Mouse (Mus musculus) embryonic facial prominence, embryonic 11.5 days (tissue): ENCODE measurements around the gene Zc3h7b. TPM values are rescaled to one million over a fixed set of nuclear protein-coding genes. Genes with fewer than 3 reads are reported as not detected.

Experiments used
- polyA plus RNA-seq: library from polyadenylated mRNA; unstranded; fragments of >200 nt; fragmentation: Nextera tagmentation; extraction: Ambion mirVana; gene quantifications from 2 replicates; pipeline ENCODE4 v1.2.1, GENCODE M21; 2014

Gene Zc3h7b
- polyA plus RNA-seq, 1 experiment from 2014 or later, result 39.2 TPM

Other genes with a start within 250 kb of the Zc3h7b start
- gene Ep300, start 159.7 kb upstream of the Zc3h7b start, polyA plus RNA-seq, result 24.5 and 25.0 TPM in 2 replicates
- gene L3mbtl2, start 81.2 kb upstream of the Zc3h7b start, polyA plus RNA-seq, result 21.3 and 21.7 TPM in 2 replicates
- 2.6 and 3.0 TPM in 2 replicates for gene Chadl, start 47.8 kb upstream of the Zc3h7b start, polyA plus RNA-seq
- 121 and 126 TPM in 2 replicates for gene Rangap1, start 473 bp downstream of the Zc3h7b start, polyA plus RNA-seq
- 11.4 and 13.1 TPM in 2 replicates for gene Tef, start 57.4 kb downstream of the Zc3h7b start, polyA plus RNA-seq
- 10.7 and 11.1 TPM in 2 replicates for gene Tob2, start 113.7 kb downstream of the Zc3h7b start, polyA plus RNA-seq
- 194 and 213 TPM in 2 replicates for gene Phf5a, start 126.9 kb downstream of the Zc3h7b start, polyA plus RNA-seq
- 144 and 153 TPM in 2 replicates for gene Aco2, start 127.3 kb downstream of the Zc3h7b start, polyA plus RNA-seq
- 60.3 and 63.5 TPM in 2 replicates for gene Polr3h, start 181.2 kb downstream of the Zc3h7b start, polyA plus RNA-seq
- gene Csdc2, start 191.7 kb downstream of the Zc3h7b start, polyA plus RNA-seq, result 5.5 and 8.4 TPM in 2 replicates
- gene Pmm1, start 215.9 kb downstream of the Zc3h7b start, polyA plus RNA-seq, result 19.9 and 21.3 TPM in 2 replicates
- not detected in 2 replicates for gene 1700029P11Rik, start 235.5 kb downstream of the Zc3h7b start, polyA plus RNA-seq
- 91.5 and 94.4 TPM in 2 replicates for gene Xrcc6, start 242.8 kb downstream of the Zc3h7b start, polyA plus RNA-seq